Mouse (Mus musculus): ENCODE data around the gene Bmp8a.
"Not testable (repeated sequence)": the region's sequence is repeated elsewhere in the genome, so short reads cannot be mapped to it uniquely, and the experiment has no call there.

Bmp8a gene

DNA sequence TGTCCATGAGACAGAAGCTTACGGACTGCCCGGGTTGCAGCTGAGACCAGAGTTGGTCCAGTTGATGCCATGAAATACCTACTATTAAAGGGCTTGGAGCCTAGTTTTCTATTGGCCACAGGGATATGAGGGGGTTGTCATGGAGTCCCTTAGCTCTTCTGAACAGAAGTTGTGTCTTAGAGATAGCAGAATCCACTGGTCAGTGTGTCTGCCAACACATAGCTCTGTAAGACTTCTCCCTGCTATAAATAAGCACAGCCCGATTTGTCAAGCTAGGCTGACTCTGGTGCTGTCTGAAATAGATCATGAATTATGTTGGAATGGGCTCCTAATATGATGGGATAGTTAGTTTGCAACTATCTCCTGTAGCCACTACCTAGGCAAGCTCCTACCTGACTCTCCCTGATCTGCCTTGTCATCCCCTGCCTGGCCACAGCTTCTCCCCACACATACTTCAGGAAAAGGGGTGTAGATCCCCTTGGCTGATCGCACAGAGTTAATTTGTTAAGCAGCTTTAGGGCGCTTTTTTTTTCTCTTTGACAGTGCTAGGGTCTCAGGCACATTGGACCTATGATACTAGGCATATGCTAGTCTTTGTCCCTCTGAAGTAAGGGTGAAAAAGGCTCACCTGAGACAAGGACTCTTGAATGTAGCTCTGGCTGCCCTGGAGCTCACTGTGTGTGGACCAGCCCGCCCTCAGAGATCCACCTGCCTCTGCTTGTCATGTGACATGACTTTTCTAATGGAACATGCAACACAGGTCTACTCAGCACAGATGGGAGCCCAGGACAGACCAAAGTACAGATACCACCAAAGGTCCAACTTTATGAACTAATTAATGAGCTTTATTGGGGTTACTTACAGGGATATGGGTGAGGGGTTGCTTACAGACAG, 58.1 kb downstream of the Bmp8a start:
- no peak for DNase-seq (ENCODE audit: low spot score)

DNA sequence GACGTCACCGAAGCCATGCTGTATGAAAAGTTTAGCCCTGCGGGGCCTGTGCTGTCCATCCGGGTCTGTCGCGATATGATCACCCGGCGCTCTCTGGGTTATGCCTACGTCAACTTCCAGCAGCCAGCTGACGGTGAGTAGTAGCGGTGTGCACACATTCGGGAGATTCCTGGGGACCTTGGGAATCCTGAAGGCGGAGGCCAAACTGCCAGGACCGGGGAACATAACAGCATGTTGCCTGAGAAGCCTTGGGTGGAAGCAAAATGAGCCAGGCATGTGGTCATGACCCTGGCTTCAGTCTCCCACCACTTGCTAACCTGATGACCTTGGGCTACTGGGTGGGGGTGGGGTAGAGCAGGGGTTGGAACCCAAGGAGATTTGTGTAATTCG, 59.4 kb downstream of the Bmp8a start:
- peak; percentile 57 for DNase-seq (ENCODE audit: low spot score)

DNA sequence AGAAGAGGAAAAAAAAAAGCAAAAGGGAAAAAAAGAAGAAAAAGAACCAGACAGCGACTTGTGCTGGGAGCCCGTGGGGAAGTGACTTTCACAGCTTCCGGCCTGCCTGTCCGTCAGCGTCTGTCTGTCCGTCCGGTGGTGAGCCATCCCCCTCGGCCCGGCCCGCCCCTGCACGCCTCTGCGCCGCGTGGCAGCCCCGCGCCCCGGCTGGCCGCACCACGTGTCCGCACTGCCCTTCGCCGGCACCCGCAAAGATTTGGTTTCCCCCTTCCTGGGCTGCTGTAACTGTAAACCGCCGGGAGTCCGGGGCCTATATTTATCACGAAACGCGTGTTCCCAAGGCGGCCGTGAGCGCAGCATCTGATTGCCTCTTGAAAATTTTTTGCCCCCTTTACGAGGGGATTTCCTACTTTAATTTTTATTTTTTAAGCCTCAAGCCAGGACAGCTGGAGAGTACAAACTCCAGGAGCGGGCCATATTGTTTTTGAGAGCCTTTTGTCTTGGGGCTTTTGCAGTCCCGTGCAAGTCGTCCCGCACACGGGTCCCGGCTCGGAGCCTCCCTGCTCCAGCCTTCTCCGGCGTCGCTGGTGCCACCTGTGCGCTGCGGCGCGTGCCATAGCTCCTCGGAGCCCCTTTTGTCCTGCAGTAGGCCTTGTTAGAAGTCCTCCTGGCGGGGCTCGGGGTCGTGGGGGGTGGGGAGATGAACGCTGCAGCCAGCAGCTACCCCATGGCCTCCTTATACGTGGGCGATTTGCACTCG, 60.0 kb downstream of the Bmp8a start:
- not testable (repeated sequence) for DNase-seq (ENCODE audit: low spot score)

DNA sequence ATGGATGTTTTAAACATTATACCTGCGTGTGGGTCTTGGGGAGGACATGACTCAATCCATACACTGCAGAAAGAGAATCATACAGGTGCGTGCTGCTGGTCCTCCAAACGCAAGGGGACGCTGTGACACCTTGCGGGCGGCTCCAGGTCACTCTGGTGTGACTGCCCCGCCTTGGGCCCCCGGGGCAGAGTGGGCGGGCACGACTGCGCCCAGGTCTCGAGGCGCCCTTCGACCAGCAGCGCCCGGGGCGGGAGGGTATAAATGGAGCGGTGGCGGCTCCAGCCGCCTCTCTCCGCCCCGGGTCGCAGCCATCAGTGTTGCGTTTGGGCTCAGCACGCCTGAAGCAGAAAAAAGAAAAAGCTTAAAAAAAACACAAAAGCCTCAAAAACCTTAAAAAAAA, 60.6 kb downstream of the Bmp8a start:
- DNase-seq (ENCODE audit: low spot score): peak; percentile 73

DNA sequence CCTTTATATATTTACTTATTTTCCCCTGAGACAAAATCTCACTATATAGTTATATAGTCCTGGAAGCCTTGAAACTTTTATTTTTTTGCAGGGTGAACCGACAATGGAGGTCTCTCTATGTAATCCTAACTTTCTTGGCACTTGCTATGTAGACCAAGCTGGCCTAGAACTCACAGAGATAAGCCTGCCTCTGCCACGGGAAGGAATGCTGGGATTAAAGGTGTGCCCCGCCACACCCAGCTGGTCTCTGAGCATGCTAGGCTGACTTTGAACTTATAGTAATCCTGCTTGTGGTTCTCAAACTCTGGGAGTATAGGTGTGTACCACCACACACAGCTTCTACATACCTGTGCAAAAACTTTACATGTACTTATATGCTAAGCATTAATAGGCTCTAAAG, 62.9 kb downstream of the Bmp8a start:
- DNase-seq (ENCODE audit: low spot score): no peak

DNA sequence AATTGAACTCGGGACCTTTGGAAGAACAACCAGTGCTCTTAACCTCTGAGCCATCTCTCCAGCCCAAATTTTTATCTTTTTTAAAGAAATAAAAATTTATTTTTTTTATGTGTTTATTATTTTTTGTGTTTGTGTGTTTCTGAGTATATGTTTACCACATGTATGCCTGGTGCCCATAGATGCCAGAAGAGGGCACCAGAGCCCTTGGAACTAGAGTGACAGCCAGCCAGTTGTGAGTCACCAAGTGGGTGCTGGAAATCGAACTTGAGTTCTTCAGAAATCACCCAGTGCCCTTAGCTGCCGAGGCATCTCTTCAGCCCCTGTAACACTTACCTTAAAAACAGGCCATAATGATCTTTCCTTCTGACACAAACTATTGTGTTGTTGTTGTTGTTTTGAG, 72.0 kb downstream of the Bmp8a start:
- no peak for DNase-seq (ENCODE audit: low spot score)

Data from MN1 (cell line).